Mouse (Mus musculus) macrophage (primary cell): Measurements from ENCODE around the gene Lin54. TPM values are rescaled to one million over a fixed set of nuclear protein-coding genes. Genes with fewer than 3 reads are reported as not detected.

Experiments used
- H3K27ac ChIP-seq: fragments of 350-480 bp; formaldehyde crosslinking; 2 replicates; pipeline ENCODE4 v1.9.0; 2021
- H3K36me3 ChIP-seq: fragments of 350-480 bp; formaldehyde crosslinking; 2 replicates; pipeline ENCODE4 v1.9.0; 2021; ENCODE audit errors: inconsistent target
- H3K4me3 ChIP-seq: fragments of 350-480 bp; formaldehyde crosslinking; 2 replicates; pipeline ENCODE4 v1.9.0; 2021; ENCODE audit errors: inconsistent target
- H3K79me2 ChIP-seq: fragments of 350-480 bp; formaldehyde crosslinking; 2 replicates; pipeline ENCODE4 v1.9.0; 2021; ENCODE audit errors: inconsistent target
- WGBS: methylation state at CpG from one replicate; pipeline ENCODE4 v1.1.7; 2026; ENCODE audit warnings: inconsistent platforms; ENCODE audit not compliant: missing documents; 5-methylcytosine and 5-hydroxymethylcytosine counted together
- polyA plus RNA-seq: library from polyadenylated mRNA; stranded (reverse); fragments of 250-400 nt; gene quantifications from 3 replicates; pipeline ENCODE4 v1.2.4, GENCODE M21; 2018; ENCODE audit warnings: inconsistent platforms
- total RNA-seq, 78 experiments: library from RNA; depleted of rRNA; stranded (reverse); fragments of 250-400 nt; gene quantifications; 1 replicate in 9 of 78; 2 replicates in 24 of 78; 3 replicates in 43 of 78; 4 replicates in 2 of 78; pipeline ENCODE4 v1.2.4; 2018; ENCODE audit warnings: inconsistent platforms in 56 of 78

Gene Lin54
- total RNA-seq (2018; cell fraction: chromatin; rRNA removed), result 10 to 100 TPM; 10.3 to 60.6 (median 22.8) TPM
- total RNA-seq (2018; cell fraction: cytosol; rRNA removed), result 10 to 100 TPM in 25 of 26 experiments, 1 to 10 TPM in 1; 9.7 to 14.3 (median 12.2) TPM
- 10 to 100 TPM; 10.1 to 37.5 (median 20.8) TPM for total RNA-seq (2018; cell fraction: nucleus; rRNA removed)
- 8.7 to 13.7 TPM (median 11.2 TPM) in 3 replicates for polyA plus RNA-seq

DNA sequence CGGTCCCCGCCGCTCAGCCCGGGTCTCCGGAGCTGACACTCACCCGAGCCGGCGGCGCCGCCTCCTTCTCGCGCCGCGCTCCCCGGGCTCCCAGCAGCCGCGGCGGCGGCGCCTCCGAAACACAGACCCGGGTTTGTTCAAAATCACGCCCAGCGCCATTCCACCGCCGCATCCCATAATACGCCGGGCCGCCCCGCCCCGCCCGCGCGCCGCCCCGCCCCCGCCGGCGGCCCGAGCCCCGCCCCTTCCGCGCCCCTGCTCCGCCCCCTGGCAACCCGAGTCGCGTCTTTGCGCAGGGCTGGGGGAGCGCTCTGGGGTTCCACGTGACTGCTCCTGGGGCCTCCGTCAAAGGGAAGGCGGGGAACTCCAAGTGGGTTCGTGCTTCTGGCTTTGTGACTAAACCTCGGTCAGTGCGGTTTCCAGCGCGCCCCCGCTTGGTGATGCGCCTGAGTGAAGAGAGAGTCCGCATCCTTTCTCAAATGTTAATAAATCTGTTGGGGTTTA is at the start of gene Lin54:
TSS of gene Lin54 (minus strand) at position 182 of the 504 bp plus-strand sequence.
- Histone ChIP-seq H3K36me3 (no peaks in the 10 kb centered on the region), H3K4me3 (peak within 1 kb of the TSS; percentile 91), H3K27ac (peak within 1 kb of the TSS; percentile 54), H3K79me2 (peaks cover 43% of the 10 kb centered on the region)
- WGBS, result under 1% methylated on average over 48 of the region's 60 CpGs

DNA sequence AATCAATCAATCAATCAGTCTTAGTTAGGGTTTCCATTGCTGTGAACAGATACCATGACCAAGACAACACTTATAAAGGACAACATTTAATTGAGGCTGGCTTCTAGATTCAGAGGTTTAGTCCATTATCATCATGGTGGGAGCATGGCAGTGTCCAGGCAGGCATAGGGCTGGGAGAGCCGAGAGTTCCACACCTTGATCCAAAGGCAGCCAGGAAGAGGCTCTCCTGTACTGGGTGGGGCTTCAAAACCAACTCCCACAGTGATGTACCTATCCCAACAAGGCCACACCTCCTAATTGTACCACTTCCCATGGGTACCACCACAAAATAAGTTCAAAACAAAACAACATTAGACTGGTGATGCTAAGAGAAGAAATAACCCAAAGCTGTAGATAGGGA is 49.7 kb upstream of the Lin54 start:
- H3K79me2 ChIP-seq, result no peaks in the 10 kb centered on the region
- WGBS, result 89% methylated on average over 1 of the region's 1 CpGs
- H3K36me3 ChIP-seq, result peaks cover 32% of the 10 kb centered on the region
- H3K4me3 ChIP-seq, result no peak overlapping the region
- no peak overlapping the region for H3K27ac ChIP-seq

DNA sequence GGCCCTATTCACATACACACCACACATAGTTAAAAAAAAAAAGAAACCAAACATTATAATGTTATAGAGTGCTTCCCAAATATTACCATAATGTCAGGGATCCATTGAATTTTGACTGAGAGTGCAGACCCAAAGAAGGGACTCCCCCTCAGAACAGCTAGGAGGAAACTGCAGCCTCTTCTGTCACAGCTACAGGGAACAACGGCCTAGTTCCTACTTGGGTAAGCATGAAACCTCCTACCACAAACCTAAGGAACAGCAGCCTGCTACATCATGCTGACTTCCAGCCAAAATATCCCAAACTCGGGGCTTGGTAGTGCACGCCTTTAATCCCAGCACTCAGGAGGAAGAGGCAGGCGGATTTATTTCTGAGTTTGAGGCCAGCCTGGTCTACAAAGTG is 48.9 kb upstream of the Lin54 start:
- Histone ChIP-seq H3K4me3 (no peak overlapping the region), H3K27ac (no peak overlapping the region), H3K79me2 (no peaks in the 10 kb centered on the region), H3K36me3 (peaks cover 40% of the 10 kb centered on the region)
- WGBS, result 80% methylated on average over 4 of the region's 4 CpGs

- 83% methylated on average over 2 of the region's 2 CpGs for WGBS
Observed at GRCm38 (mm10) chr5:100548236-100548635, 47.8 kb upstream of the Lin54 start.

GRCm38 (mm10) chr5:100546294-100547080 is 46.0 kb upstream of the Lin54 start:
- Histone ChIP-seq H3K27ac (no peak overlapping the region), H3K36me3 (peaks cover 61% of the 10 kb centered on the region)
- WGBS, result 76% methylated on average over 5 of the region's 6 CpGs

More at GRCm38 (mm10) chr5:100548236-100548635, 47.8 kb upstream of the Lin54 start:
- Histone ChIP-seq H3K79me2 (no peaks in the 10 kb centered on the region), H3K27ac (no peak overlapping the region), H3K4me3 (no peak overlapping the region), H3K36me3 (peaks cover 44% of the 10 kb centered on the region)

DNA sequence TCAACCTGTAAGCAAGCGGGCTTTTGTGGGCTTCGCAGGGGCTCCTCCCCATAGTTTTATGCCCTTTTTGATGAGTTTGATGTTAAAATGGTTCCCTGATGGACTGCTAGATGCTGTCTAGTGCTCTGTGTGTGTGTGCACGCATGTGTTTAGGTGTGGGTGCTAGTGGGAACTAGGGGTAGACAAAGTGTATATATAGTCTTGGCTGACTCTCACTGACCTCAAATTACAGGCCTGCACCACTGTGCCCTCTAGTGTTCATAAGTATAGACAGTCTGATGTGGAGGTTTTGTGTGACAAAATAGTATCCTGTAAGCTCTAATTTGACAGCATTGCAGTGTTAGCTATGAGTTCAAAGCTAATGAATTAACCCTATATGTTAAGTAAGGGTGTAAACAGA is 36.2 kb upstream of the Lin54 start:
- Histone ChIP-seq H3K27ac (no peak overlapping the region), H3K79me2 (no peaks in the 10 kb centered on the region), H3K36me3 (peaks cover 38% of the 10 kb centered on the region), H3K4me3 (no peak overlapping the region)
- 77% methylated on average over 3 of the region's 3 CpGs for WGBS

More at GRCm38 (mm10) chr5:100546294-100547080, 46.0 kb upstream of the Lin54 start:
- H3K79me2 ChIP-seq, result no peaks in the 10 kb centered on the region
- H3K4me3 ChIP-seq, result no peak overlapping the region

- Histone ChIP-seq H3K27ac (no peak overlapping the region), H3K36me3 (peaks cover 40% of the 10 kb centered on the region), H3K79me2 (no peaks in the 10 kb centered on the region), H3K4me3 (no peak overlapping the region)
- 78% methylated on average over 7 of the region's 7 CpGs for WGBS
Observed at GRCm38 (mm10) chr5:100535826-100536225, 35.4 kb upstream of the Lin54 start.

GRCm38 (mm10) chr5:100526164-100526563 is 25.7 kb upstream of the Lin54 start:
- H3K4me3 ChIP-seq, result no peak overlapping the region
- peaks cover 68% of the 10 kb centered on the region for H3K79me2 ChIP-seq
- H3K27ac ChIP-seq, result peak overlapping the region; percentile 74
- under 1% methylated on average over 7 of the region's 7 CpGs for WGBS
- peaks cover 32% of the 10 kb centered on the region for H3K36me3 ChIP-seq

DNA sequence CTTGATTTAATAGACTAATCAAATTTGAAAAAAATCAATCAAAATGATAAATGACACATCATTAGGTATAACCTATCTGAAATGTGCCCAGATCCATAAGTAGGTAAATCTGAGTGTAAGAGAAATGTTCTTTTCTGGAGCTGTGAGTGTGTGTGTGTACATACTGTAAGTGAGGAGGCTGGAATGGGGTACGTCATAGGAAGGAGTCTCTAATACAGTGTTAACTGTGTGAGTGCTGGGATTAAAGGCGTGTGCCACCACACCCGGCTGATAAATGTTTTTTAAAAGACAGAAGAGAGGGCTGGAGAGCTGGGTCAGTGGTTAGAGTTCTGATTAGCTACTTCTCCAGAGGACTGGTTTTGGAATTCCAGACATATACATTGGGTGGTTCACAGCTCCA is 25.2 kb upstream of the Lin54 start:
- Histone ChIP-seq H3K4me3 (no peak overlapping the region), H3K27ac (peak overlapping the region; percentile 74), H3K79me2 (peaks cover 73% of the 10 kb centered on the region), H3K36me3 (peaks cover 27% of the 10 kb centered on the region)
- 32% methylated on average over 3 of the region's 3 CpGs for WGBS

DNA sequence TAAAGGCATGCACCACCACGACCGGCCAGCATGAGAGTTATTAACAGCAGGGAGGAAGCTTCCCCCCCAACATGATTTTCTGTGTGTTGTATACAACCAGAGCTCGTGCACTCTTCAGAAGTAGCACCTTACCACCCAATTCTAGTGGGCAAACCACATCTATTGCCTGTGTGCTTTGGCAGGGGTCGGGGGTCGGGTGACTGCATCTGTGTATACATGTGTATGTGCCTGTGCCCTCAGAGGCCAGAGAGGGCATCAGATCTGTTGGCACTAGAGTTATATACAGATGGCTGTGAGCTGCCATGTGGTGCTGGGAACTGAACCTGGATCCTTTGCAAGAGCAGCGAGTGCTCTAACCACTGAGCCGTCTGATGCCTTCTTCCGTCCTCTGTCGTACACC is 24.5 kb upstream of the Lin54 start:
- peaks cover 20% of the 10 kb centered on the region for H3K36me3 ChIP-seq
- H3K27ac ChIP-seq, result no peak overlapping the region
- 90% methylated on average over 9 of the region's 9 CpGs for WGBS
- H3K79me2 ChIP-seq, result peaks cover 80% of the 10 kb centered on the region
- H3K4me3 ChIP-seq, result no peak overlapping the region

- H3K27ac ChIP-seq, result no peak overlapping the region
- H3K79me2 ChIP-seq, result peaks cover 94% of the 10 kb centered on the region
- H3K4me3 ChIP-seq, result no peak overlapping the region
- 91% methylated on average over 1 of the region's 1 CpGs for WGBS
- 0 out of 2 replicates have a peak, but pooled peaks cover 5% of the 10 kb centered on the region for H3K36me3 ChIP-seq
Observed at GRCm38 (mm10) chr5:100523331-100523730, 22.9 kb upstream of the Lin54 start.

GRCm38 (mm10) chr5:100520223-100520622 is 19.8 kb upstream of the Lin54 start:
- Histone ChIP-seq H3K4me3 (no peak overlapping the region), H3K79me2 (peaks cover 69% of the 10 kb centered on the region), H3K27ac (no peak overlapping the region), H3K36me3 (no peaks in the 10 kb centered on the region)
- WGBS, result 100% methylated on average over 2 of the region's 2 CpGs

- Histone ChIP-seq H3K36me3 (no peaks in the 10 kb centered on the region), H3K27ac (peak overlapping the region; percentile 76), H3K79me2 (peaks cover 57% of the 10 kb centered on the region), H3K4me3 (peak overlapping the region; percentile 80)
- 5% methylated on average over 5 of the region's 5 CpGs for WGBS
Observed at GRCm38 (mm10) chr5:100519027-100519411, 18.6 kb upstream of the Lin54 start.

GRCm38 (mm10) chr5:100518049-100519026 is 17.9 kb upstream of the Lin54 start, which contains the start of gene Cops4:
TSS of gene Cops4 (plus strand) at chr5:100518309.
- peaks cover 50% of the 10 kb centered on the region for H3K79me2 ChIP-seq
- peak within 1 kb of the TSS; percentile 76 for H3K27ac ChIP-seq
- under 1% methylated on average over 64 of the region's 64 CpGs for WGBS
- no peaks in the 10 kb centered on the region for H3K36me3 ChIP-seq
- H3K4me3 ChIP-seq, result peak within 1 kb of the TSS; percentile 80
